Mouse (Mus musculus) induced T-regulatory cell, adult 2 months (primary cell): ENCODE data around the gene Ptprs.
A peak's percentile ranks its signal among the peaks of the same experiment; 100 is the strongest.

Experiments
- DNase-seq: peaks from one replicate; pipeline ENCODE4 v3.0.0-alpha.2; 2012; ENCODE audit warnings: low read depth

Ptprs gene

GRCm38 (mm10) chr17:56490438-56491152 lies 14.3 kb upstream of the Ptprs start:
- no peak for DNase-seq

GRCm38 (mm10) chr17:56488028-56488427 lies 11.7 kb upstream of the Ptprs start:
- no peak for DNase-seq

- DNase-seq = peak; percentile 65
Observed at GRCm38 (mm10) chr17:56487441-56487888, 11.2 kb upstream of the Ptprs start.

- no peak for DNase-seq
Observed at GRCm38 (mm10) chr17:56485926-56486325, 9.6 kb upstream of the Ptprs start.

- no peak for DNase-seq
Observed at GRCm38 (mm10) chr17:56485118-56485517, 8.8 kb upstream of the Ptprs start.

GRCm38 (mm10) chr17:56482671-56483070 lies 6.4 kb upstream of the Ptprs start:
- DNase-seq = no peak

- peak; percentile 88 for DNase-seq
Observed at GRCm38 (mm10) chr17:56479358-56479757, 3.1 kb upstream of the Ptprs start.

- DNase-seq = peak; percentile 60
Observed at GRCm38 (mm10) chr17:56478191-56478611, 1.9 kb upstream of the Ptprs start.

- DNase-seq = no peak
Observed at GRCm38 (mm10) chr17:56477191-56477818, 1.0 kb upstream of the Ptprs start.

- peak; percentile 50 for DNase-seq
Observed at GRCm38 (mm10) chr17:56475584-56476401, 490 bp downstream of the Ptprs start.

GRCm38 (mm10) chr17:56474831-56475581 lies 1.3 kb downstream of the Ptprs start:
- DNase-seq = peak; percentile 54

- DNase-seq = peak; percentile 47
Observed at GRCm38 (mm10) chr17:56474311-56474830, 1.9 kb downstream of the Ptprs start.

- peak; percentile 46 for DNase-seq
Observed at GRCm38 (mm10) chr17:56473611-56473905, 2.7 kb downstream of the Ptprs start.

- DNase-seq = peak; percentile 87
Observed at GRCm38 (mm10) chr17:56472733-56473610, 3.3 kb downstream of the Ptprs start.

- DNase-seq = peak; percentile 55
Observed at GRCm38 (mm10) chr17:56472121-56472520, 4.2 kb downstream of the Ptprs start.

- DNase-seq = no peak
Observed at GRCm38 (mm10) chr17:56471136-56471535, 5.1 kb downstream of the Ptprs start.

GRCm38 (mm10) chr17:56470571-56470970 lies 5.7 kb downstream of the Ptprs start:
- DNase-seq = no peak

GRCm38 (mm10) chr17:56470001-56470436 lies 6.3 kb downstream of the Ptprs start:
- DNase-seq = no peak

- no peak for DNase-seq
Observed at GRCm38 (mm10) chr17:56469275-56469674, 7.0 kb downstream of the Ptprs start.

- DNase-seq = no peak
Observed at GRCm38 (mm10) chr17:56468870-56469269, 7.4 kb downstream of the Ptprs start.

GRCm38 (mm10) chr17:56468380-56468779 lies 7.9 kb downstream of the Ptprs start:
- DNase-seq = no peak
